Mouse (Mus musculus): ENCODE measurements around the gene Cyp4a12a. TPM values are rescaled to one million over a fixed set of nuclear protein-coding genes. Genes with fewer than 3 reads are reported as not detected.
"Not testable (repeated sequence)": the region's sequence is repeated elsewhere in the genome, so short reads cannot be mapped to it uniquely, and the experiment has no call there.

Cyp4a12a gene
- polyA plus RNA-seq (2015; fragmentation: Nextera tagmentation; extraction: Ambion mirVana) = 0.10 TPM in 1 of 2 replicates, not detected in the other

- DNase-seq (ENCODE audit: low spot score) = not testable (repeated sequence)
Measured at GRCm38 (mm10) chr4:115298746-115299145, at the start of gene Cyp4a12a. Gene Cyp4a12a, plus strand, starts transcription at chr4:115299046.

DNA sequence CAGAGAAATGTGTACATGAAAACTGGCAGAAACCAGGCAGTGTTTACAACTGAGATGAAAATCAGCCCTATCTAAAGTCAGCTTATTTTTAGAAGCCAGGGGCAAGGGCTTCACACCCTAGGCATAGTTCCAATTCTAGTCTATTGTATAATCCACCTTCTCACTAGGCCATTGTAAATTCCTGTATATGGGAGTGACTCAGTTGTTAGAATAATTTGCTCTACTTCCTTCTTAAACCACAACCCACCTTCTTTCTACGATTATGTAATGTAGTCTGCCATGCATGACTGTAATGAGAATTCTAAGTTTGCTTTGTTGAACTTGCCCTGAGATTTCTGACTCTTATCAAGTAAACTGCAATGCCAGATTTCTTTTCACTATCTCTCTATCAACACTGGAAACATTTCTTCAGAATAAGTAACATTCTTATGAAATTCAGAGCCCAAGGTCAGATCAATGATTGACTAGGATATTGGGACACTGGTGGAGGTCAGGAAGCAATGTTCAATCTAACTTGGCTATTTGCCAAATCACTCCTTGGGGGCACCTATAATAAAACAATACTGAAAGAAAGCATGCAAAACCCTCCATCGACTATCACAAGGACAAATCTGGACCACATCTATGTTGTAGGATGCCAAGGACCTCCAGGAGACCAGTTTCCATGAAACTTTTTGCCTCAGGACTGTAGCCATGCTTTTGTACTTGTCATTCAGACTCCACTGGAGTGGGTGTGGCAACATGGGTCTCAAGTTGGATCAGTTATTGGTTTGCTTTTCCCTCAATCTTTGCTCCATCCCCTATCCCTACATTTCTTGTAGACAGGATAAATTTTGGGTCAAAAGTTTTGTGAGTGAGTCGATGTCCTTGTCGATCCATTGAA lies 33.9 kb upstream of the Cyp4a12a start:
- not testable (repeated sequence) for DNase-seq (ENCODE audit: low spot score)

- not testable (repeated sequence) for DNase-seq (ENCODE audit: low spot score)
Measured at GRCm38 (mm10) chr4:115278215-115278982, 20.4 kb upstream of the Cyp4a12a start.

GRCm38 (mm10) chr4:115280342-115280741 lies 18.5 kb upstream of the Cyp4a12a start:
- DNase-seq (ENCODE audit: low spot score) = peak; percentile 44

DNA sequence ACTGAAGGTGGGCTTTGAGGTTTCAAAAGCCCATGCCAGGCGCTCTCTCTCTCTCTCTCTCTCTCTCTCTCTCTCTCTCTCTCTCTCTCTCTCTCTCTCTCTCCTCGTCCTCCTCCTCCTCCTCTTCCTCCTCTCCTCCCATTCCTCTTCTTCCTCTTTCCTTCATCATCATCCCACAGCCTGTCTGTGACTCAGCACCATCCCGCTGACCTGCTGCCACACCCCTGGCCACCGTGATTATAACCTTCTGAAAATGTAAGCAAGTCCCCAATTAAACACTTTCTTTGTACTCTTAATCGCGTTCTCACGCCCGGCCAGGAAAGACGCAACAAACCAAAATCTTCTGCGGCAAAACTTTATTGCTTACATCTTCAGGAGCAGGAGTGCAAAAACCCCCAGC lies 18.1 kb upstream of the Cyp4a12a start:
- not testable (repeated sequence) for DNase-seq (ENCODE audit: low spot score)

DNA sequence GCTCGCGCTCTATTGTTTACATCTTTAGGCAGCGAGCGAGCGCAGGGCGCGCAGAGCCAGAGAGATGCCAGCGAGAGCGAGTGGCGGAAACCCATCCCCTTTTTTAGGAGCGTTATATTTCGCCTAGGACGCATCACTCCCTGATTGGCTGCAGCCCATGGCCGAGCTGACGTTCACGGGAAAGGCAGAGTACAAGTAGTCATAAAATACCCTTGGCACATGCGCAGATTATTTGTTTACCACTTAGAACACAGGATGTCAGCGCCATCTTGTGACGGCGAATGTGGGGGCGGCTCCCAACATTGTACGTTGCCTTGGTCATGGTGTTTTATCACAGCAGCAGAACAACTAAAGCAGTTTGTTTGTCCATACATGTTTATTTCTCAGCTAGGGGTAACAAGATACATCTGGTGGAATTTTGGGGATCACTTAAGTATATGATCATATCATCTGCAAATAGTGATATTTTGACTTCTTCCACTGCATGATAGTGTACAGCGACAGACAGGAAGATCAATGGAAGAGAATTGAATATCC lies 17.5 kb upstream of the Cyp4a12a start:
- DNase-seq (ENCODE audit: low spot score) = peak; percentile 40

- not testable (repeated sequence) for DNase-seq (ENCODE audit: low spot score)
Measured at GRCm38 (mm10) chr4:115325722-115326121, 26.9 kb downstream of the Cyp4a12a start.

GRCm38 (mm10) chr4:115365624-115366023 lies 66.8 kb downstream of the Cyp4a12a start:
- not testable (repeated sequence) for DNase-seq (ENCODE audit: low spot score)

DNA sequence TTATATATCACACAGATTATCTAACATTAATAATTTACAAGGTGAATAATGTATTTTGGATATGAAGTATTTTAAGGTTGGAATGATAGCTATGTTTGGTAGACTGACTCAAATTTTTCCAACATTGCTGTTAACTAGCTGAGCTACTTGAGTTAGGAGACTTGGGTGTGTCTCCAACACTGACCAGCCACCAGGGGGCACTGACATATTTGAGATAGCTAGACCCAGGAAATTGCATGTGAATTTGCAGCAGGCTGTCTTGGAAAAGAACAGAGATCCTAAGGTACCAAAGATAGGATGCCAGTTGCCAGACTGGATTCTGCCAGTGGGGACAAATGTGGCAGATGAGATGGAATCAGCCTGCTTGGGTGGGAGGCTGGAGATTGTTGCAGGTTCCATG lies 69.2 kb downstream of the Cyp4a12a start:
- DNase-seq (ENCODE audit: low spot score) = not testable (repeated sequence)

Other genes starting within 250 kb of the Cyp4a12a start
- 0.08 and 0.13 TPM in 2 replicates for gene Tal1, start 242.6 kb upstream of the Cyp4a12a start, polyA plus RNA-seq (2015; fragmentation: Nextera tagmentation; extraction: Ambion mirVana)
- 2.8 and 3.5 TPM in 2 replicates for gene Pdzk1ip1, start 210.3 kb upstream of the Cyp4a12a start, polyA plus RNA-seq (2015; fragmentation: Nextera tagmentation; extraction: Ambion mirVana)
- gene Cyp4x1, start 164.8 kb upstream of the Cyp4a12a start, polyA plus RNA-seq (2015; fragmentation: Nextera tagmentation; extraction: Ambion mirVana) = not detected in 2 replicates
- not detected in 2 replicates for gene Cyp4a29, start 57.0 kb upstream of the Cyp4a12a start, polyA plus RNA-seq (2015; fragmentation: Nextera tagmentation; extraction: Ambion mirVana)
- gene Cyp4a12b, start 112.6 kb downstream of the Cyp4a12a start, polyA plus RNA-seq (2015; fragmentation: Nextera tagmentation; extraction: Ambion mirVana) = 0.06 and 0.08 TPM in 2 replicates
- not detected in 2 replicates for gene Cyp4a30b, start 153.6 kb downstream of the Cyp4a12a start, polyA plus RNA-seq (2015; fragmentation: Nextera tagmentation; extraction: Ambion mirVana)
- gene Cyp4a14, start 197.1 kb downstream of the Cyp4a12a start, polyA plus RNA-seq (2015; fragmentation: Nextera tagmentation; extraction: Ambion mirVana) = not detected in 2 replicates
- not detected in 2 replicates for gene Cyp4a10, start 219.2 kb downstream of the Cyp4a12a start, polyA plus RNA-seq (2015; fragmentation: Nextera tagmentation; extraction: Ambion mirVana)

Measured in thymus, postnatal 0 days (tissue).